Mouse (Mus musculus) layer of hippocampus, adult 9-10 months (tissue): ENCODE data around the gene Rrnad1.

Experiments used
- DNase-seq: peaks from one replicate; pipeline ENCODE4 v3.0.0; 2022; ENCODE audit warnings: low spot score

Rrnad1 gene

GRCm38 (mm10) chr3:87930078-87930795, at the start of gene Rrnad1, which contains the start of gene Isg20l2:
Rrnad1 (minus strand) TSS chr3:87930717.
Isg20l2 (plus strand) TSS chr3:87930314.
- peak; percentile 89 for DNase-seq

- no peak for DNase-seq
Observed at GRCm38 (mm10) chr3:87980085-87980484, 49.6 kb upstream of the Rrnad1 start.

GRCm38 (mm10) chr3:87979493-87979892, 49.0 kb upstream of the Rrnad1 start:
- DNase-seq: no peak

GRCm38 (mm10) chr3:87974381-87974987, 44.0 kb upstream of the Rrnad1 start:
- no peak for DNase-seq

GRCm38 (mm10) chr3:87973593-87974380, 43.3 kb upstream of the Rrnad1 start:
- no peak for DNase-seq

GRCm38 (mm10) chr3:87972776-87973175, 42.3 kb upstream of the Rrnad1 start:
- no peak for DNase-seq

- no peak for DNase-seq
Observed at GRCm38 (mm10) chr3:87972203-87972664, 41.7 kb upstream of the Rrnad1 start.

- DNase-seq: no peak
Observed at GRCm38 (mm10) chr3:87971489-87972202, 41.1 kb upstream of the Rrnad1 start.

- no peak for DNase-seq
Observed at GRCm38 (mm10) chr3:87970939-87971488, 40.5 kb upstream of the Rrnad1 start, which contains the start of gene Nes. Nes (plus strand) TSS chr3:87971078.

GRCm38 (mm10) chr3:87970184-87970938, 39.8 kb upstream of the Rrnad1 start:
- DNase-seq: peak; percentile 45

GRCm38 (mm10) chr3:87960586-87961191, 30.2 kb upstream of the Rrnad1 start:
- peak; percentile 54 for DNase-seq

GRCm38 (mm10) chr3:87960191-87960585, 29.7 kb upstream of the Rrnad1 start:
- DNase-seq: no peak

GRCm38 (mm10) chr3:87959371-87959770, 28.9 kb upstream of the Rrnad1 start:
- no peak for DNase-seq

- DNase-seq: no peak
Observed at GRCm38 (mm10) chr3:87958967-87959366, 28.4 kb upstream of the Rrnad1 start.

- no peak for DNase-seq
Observed at GRCm38 (mm10) chr3:87958476-87958875, 28.0 kb upstream of the Rrnad1 start.

GRCm38 (mm10) chr3:87958056-87958455, 27.5 kb upstream of the Rrnad1 start:
- no peak for DNase-seq

- DNase-seq: no peak
Observed at GRCm38 (mm10) chr3:87952440-87952839, 21.9 kb upstream of the Rrnad1 start.

- no peak for DNase-seq
Observed at GRCm38 (mm10) chr3:87951946-87952345, 21.4 kb upstream of the Rrnad1 start.

GRCm38 (mm10) chr3:87949955-87950515, 19.5 kb upstream of the Rrnad1 start:
- DNase-seq: no peak
